Mouse (Mus musculus) inflammation-experienced regulatory T-cells, adult 6 months (primary cell): Measurements from ENCODE around the gene Shroom2. TPM values are rescaled to one million over a fixed set of nuclear protein-coding genes. Genes with fewer than 3 reads are reported as not detected.

Experiments
- polyA plus RNA-seq, 3 experiments: library from polyadenylated mRNA; unstranded; fragments of 100-300 nt; shearing (Covaris generic); gene quantifications; one replicate each; pipeline ENCODE4 v1.2.1; 2017

Shroom2 gene
- polyA plus RNA-seq, 3 experiments from 2014 or later: not detected

Other genes starting within 250 kb of the Shroom2 start
- not detected for gene Cldn34a, start 206.1 kb downstream of the Shroom2 start, polyA plus RNA-seq
- not detected for gene Gpr143, start 12.5 kb upstream of the Shroom2 start, polyA plus RNA-seq
- under 1 TPM in 2 of 3 experiments, not detected in 1; 0.15 to 0.74 TPM for gene Usp51, start 237.0 kb upstream of the Shroom2 start, polyA plus RNA-seq